Mouse (Mus musculus) mouse embryonic stem cell (cell line): ENCODE data around the gene Aco2.

ENCODE experiments used
- in situ Hi-C, 2 experiments: fragments of 300-500 bp; cut with MboI; formaldehyde crosslinking; loops; 1 replicate in 1 of 2; 3 replicates in 1 of 2; pipeline ENCODE4 v1.14.3; 2019 to 2020; ENCODE audit warnings: low sequenced_read_pairs in 2 of 2, low pct_unique_long_range_greater_than_20kb in 1 of 2, mixed read lengths in 1 of 2; ENCODE audit not compliant: unreplicated experiment in 1 of 2

Aco2 gene

DNA sequence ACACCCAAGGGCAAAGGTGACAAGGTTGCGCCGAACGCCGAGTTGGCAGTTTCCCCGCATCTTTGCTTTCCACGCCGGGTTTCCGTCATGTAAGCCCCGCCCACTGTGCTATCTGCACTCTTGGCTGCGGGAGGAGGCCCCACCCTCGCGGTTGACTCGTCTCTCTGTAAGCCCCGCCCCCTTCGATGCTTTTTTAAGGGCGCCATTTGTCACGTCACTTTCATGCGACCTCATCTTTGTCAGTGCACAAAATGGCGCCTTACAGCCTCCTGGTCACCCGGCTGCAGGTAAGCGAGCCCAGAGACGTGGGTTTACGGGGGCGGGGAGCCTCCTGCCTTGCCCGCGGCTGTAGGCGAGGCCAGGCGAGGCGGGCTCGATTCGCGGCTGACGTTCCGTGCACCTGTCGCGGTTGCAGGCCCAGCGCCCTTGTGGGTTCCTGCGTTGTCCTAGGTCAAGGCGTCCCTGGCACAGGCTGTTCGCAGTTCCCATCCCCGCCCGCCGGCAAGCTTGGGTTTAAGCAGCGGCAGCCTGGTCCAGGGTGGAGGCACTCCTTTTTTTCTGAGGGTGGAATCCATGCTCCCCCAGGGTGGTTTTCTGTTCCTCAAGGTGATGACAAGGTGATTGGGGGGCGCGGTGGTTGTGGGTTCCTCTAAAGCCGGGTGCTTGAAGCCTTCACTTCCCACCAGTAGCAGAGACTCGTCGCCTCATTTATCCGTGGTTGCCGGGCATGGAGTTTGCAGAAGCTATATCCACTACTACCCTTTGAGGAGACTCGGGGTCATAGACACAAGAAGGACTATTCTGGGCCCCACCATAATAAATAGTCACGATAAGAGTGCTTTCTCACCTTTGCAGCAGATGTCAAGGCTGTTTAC, at the start of gene Aco2:
TSS of gene Aco2 (plus strand) at position 48 of the 875 bp plus-strand sequence.
- in situ Hi-C loops, result no loop called here

GRCm38 (mm10) chr15:81822631-81823030, 49.5 kb upstream of the Aco2 start:
- in situ Hi-C loops, result no loop called here

- in situ Hi-C loops, result no loop called here
These were observed 47.3 kb upstream of the Aco2 start for GRCm38 (mm10) chr15:81824832-81825231.

DNA sequence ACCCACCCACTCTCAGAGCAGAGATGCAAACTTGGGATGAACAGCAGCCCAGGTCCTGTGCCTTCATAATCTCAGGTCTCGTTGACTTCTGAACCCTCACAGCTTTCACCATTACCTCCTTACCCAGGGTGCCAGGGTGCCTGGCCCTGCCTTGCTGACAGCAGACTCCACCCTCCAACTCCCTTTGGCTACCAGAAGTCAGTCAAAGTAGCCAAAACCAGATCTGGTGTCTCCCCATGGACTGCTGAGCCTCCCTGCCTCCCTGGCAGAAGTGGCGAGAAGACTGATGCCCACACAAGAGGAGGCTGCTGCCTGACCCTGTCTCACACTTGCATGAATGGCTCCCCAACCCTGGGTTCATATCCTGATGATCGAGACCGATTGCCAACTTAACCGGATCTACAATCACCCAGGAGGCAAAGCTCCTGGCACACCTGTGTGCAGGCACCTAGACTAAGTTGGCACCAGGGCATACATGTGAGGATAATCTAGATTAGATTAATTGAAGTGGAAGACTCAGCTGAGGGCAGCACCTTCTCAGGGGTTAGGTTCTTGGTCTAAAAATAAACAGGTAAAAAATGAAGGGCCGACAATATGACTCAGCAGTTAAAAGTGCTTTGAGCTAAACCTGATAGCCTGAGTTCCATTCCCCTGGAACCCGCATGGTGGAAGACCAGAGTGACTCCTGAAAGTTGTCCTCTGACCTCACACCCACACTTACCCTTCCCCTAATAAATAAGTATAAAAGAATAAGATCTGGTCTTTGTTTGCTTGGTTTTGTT, 43.5 kb upstream of the Aco2 start:
- in situ Hi-C loops, result no loop called here

- in situ Hi-C loops, result no loop called here
These were observed 42.9 kb upstream of the Aco2 start for GRCm38 (mm10) chr15:81829208-81829580.

DNA sequence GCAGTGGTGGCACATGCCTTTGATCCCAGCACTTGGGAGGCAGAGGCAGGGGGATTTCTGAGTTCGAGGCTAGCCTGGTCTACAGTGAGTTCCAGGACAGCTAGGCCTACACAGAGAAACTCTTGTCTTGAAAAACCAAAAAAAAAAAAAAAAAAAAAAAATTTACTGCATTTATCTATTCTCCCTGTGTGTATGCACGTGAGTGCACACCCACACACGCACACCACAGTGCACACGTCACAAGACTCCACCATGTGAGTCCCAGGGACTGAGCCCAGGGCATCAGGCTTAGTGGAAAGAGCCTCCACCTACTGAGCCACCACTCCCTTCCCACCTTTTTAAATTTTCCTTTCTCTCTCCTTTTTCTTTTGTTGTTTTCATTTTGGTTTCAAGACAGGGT, 41.6 kb upstream of the Aco2 start:
- in situ Hi-C loops, result loop anchor here (5.0 kb wide), 1 partner anchor 77 kb away; no protein-coding TSS in a partner anchor

DNA sequence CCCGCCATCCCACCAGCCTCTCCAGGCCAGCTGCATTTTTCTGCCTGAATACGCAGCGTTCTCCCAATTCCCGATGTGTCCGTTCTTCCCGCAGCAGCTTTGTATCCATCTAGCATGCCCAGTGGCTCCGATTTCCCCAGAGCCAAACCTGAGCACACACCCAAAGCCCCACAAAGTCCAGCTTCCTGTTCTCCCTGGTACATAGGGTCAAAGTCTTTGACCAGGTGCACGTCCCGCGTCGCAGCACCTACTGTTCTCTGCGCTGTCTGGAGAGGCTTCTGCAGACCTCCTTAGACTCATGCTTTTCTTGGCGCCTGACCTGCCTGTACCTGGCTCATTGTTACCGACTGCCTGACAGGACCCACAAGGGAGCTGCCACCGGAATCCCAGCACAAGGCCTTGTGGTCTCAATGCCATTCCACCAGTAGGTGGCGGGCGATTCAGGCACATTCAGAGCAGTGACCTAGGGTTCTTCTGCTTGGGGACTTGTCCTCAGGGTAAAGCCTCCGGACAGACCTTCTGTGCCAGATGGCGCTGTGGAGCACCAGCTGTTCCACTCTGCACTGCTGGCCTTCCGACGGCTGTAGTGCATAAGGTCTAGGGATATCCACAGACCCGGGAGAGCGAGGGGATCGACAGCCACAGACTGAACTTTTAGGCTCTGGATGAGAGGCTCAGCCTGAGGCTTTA, 40.8 kb upstream of the Aco2 start:
- in situ Hi-C loops, result loop anchor here (5.0 kb wide), 1 partner anchor 76 kb away; no protein-coding TSS in a partner anchor

DNA sequence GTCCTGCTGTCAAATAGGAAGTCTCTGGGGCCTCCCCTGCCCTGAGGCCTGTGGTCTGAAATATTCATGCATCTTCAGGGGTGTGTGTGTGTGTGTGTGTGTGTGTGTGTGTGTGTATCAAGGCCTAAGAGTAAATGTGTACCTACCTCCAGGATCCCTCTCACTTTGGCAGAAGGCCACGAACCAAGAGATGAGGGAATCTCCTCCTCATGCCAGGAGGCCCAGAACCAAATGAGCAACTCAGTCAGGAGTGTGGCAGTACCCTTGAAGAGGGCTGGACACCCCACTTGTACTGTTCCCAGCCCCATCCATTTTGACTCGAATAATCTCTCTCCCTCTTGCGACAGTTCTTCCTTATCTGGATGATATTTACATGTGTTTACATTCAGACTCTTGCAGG, 39.9 kb upstream of the Aco2 start:
- in situ Hi-C loops, result loop anchor here (5.0 kb wide), 1 partner anchor 75 kb away; no protein-coding TSS in a partner anchor

- in situ Hi-C loops, result loop anchor here (5.0 kb wide), 1 partner anchor 74 kb away; no protein-coding TSS in a partner anchor
These were observed 38.6 kb upstream of the Aco2 start for GRCm38 (mm10) chr15:81833481-81833880.

- in situ Hi-C loops, result loop anchor here (5.0 kb wide), 1 partner anchor 73 kb away; no protein-coding TSS in a partner anchor
These were observed 37.8 kb upstream of the Aco2 start for GRCm38 (mm10) chr15:81834171-81834841.

- in situ Hi-C loops, result no loop called here
These were observed 36.9 kb upstream of the Aco2 start for GRCm38 (mm10) chr15:81835007-81835880.

- in situ Hi-C loops, result no loop called here
These were observed 35.8 kb upstream of the Aco2 start for GRCm38 (mm10) chr15:81836124-81836821.

DNA sequence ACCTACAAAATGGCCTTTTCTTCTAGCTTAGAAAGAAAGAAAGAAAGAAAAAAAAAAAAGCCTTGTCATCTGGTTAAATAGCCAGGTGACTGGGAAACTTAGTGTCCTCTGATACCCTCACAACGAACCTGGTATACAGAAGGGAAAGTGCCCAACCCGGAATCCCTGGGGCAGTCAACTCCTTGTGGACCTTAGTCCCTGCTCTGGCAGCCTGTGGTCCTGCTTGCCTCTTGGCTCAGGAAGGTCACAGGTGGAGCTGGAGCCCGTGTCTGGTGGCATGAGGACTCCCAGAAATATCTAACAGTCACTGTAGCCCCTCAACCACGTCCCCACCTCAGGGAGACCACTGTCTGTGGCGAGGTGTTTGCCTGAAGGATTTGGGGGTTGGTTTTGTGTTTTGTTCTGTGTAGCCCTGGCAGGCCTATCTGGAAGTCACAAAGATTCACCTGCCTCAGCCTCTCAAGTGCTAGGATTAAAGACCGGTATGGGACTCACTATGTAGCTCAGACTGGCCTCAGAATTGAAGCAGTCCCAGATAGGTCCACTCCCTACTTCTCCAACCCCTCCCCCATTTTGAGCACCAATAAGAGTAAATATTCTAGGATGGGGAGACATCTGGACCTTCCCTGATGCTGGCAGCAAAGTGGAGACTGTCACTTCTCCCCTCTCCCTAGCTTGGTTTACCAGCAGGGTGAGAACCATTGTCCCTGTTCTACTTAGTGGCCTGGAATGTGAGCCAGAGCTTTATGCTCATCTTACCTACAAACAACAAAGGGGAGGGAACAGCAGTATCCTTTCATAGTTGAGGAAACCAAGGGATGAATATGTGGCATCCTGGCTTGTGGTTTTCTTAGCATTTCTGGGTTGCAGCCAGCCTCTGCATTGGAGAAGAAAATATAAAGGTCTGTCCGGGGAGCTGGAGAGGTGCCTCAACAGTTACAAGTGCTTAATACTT, 34.9 kb upstream of the Aco2 start:
- in situ Hi-C loops, result no loop called here

GRCm38 (mm10) chr15:81838554-81839235, 33.4 kb upstream of the Aco2 start:
- in situ Hi-C loops, result no loop called here

- in situ Hi-C loops, result no loop called here
These were observed 32.5 kb upstream of the Aco2 start for GRCm38 (mm10) chr15:81839634-81840033.
